Mouse (Mus musculus) cerebellum, adult 11-12 months (tissue): ENCODE data around the gene Vps53.

Experiments used
- DNase-seq: peaks from one replicate; pipeline ENCODE4 v3.0.0; 2022

The Vps53 gene

GRCm38 (mm10) chr11:76106551-76107496, 72.6 kb downstream of the Vps53 start:
- DNase-seq = no peak

DNA sequence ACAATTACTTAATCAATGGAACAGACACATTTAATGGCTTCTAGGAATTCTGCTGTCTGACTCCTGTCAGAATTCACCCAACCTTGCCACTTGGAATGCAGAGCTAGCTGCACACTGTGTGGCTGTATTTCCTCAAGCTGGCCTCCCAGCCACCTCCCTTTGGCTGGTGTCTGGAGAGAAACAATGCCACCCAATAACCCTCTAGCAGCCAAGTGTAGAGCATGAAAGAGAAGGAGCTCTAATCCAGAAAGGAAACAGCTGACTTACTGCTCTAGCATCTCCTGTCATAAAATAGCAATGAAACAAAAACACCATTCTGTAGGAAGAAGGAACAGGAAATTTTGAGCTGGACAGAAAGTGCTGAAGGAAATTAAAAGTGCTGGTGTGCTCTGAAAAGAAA, 78.3 kb downstream of the Vps53 start:
- no peak for DNase-seq

GRCm38 (mm10) chr11:76099193-76099975, 80.1 kb downstream of the Vps53 start:
- no peak for DNase-seq

- DNase-seq = no peak
Measured at GRCm38 (mm10) chr11:76093610-76094009, 85.8 kb downstream of the Vps53 start.

DNA sequence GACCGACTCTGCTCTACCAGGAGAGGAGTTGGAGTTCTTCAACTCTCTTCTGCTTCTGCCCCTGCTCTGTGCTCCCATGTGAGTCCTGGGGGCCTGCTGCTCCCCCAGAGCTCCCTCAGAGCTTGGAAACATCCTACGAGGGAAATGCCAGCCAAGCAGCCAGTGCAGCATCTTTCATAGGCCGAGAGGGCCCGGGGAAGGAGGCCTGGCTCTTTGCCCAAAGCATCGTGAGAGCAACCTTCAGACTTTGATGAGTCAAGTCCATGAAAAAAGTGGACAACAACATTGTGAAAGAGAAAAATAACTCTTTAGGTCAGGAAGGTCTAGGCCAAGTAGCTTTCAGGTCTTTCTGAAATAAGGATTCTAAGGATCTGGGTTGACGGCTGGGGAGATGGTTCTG, 89.7 kb downstream of the Vps53 start:
- no peak for DNase-seq

DNA sequence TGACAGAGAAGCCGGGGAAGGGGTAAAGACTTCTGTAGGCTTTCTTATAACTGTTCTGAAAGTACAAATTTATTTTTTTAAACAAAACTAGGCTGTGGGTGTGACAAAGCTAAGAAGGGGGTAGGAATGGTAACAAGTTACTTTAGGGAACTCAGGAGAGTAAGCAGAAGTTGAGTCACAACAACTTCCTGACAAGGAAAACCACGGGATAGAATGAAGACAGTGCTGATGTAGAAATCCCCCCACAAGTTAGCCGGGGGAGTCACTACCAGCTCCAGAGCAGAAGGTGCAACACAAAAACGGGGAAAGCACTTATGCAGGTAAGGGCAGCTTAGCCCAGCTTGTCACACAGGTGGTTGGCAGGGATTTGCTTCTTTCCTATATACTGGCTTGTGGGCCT, 90.9 kb downstream of the Vps53 start:
- no peak for DNase-seq

GRCm38 (mm10) chr11:76085898-76086591, 93.4 kb downstream of the Vps53 start:
- no peak for DNase-seq

GRCm38 (mm10) chr11:76084943-76085342, 94.5 kb downstream of the Vps53 start:
- no peak for DNase-seq

GRCm38 (mm10) chr11:76083941-76084367, 95.5 kb downstream of the Vps53 start:
- no peak for DNase-seq

GRCm38 (mm10) chr11:76081048-76081640, 98.3 kb downstream of the Vps53 start:
- no peak for DNase-seq

- DNase-seq = no peak
Measured at GRCm38 (mm10) chr11:76080293-76080692, 99.2 kb downstream of the Vps53 start.

- no peak for DNase-seq
Measured at GRCm38 (mm10) chr11:76077341-76077740, 102.1 kb downstream of the Vps53 start.

DNA sequence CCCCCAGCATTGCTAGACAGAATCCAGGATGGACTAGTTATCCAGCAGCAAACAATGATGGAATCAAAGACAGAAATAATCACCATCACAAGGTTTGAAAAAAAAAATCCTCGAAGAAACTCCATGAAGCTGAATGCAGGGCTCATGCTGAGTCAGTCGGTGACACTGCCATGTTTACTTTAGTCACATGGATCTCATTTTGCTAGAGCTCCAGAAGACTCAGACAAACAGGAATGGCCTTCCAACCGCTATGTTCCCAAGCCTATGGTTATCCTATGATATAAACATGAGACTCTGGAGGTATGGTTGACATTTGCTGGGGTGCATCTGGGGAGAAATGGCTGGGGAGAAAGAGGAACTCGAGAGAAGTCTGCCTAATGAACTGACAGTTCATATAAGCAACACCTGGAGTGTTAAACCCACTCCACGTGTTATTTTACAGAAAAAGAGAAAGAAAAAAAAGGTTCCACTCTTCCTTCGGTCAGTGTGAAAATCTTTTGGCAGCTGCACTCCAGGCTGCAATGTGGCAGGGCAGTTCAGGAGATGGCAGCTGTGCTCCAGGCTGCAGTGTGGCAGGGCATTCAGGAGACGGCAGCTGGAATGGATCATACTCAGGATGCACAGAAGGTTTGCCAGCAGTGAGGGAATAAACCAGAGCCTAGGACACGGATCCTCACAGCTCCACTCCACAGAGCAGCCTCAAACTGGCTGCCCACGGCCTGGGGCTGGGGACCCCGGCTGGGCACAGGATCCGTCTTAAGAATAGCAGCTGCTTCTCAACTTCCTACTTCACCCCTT, 105.0 kb downstream of the Vps53 start:
- DNase-seq = no peak

GRCm38 (mm10) chr11:76069816-76070215, 109.6 kb downstream of the Vps53 start:
- DNase-seq = no peak

DNA sequence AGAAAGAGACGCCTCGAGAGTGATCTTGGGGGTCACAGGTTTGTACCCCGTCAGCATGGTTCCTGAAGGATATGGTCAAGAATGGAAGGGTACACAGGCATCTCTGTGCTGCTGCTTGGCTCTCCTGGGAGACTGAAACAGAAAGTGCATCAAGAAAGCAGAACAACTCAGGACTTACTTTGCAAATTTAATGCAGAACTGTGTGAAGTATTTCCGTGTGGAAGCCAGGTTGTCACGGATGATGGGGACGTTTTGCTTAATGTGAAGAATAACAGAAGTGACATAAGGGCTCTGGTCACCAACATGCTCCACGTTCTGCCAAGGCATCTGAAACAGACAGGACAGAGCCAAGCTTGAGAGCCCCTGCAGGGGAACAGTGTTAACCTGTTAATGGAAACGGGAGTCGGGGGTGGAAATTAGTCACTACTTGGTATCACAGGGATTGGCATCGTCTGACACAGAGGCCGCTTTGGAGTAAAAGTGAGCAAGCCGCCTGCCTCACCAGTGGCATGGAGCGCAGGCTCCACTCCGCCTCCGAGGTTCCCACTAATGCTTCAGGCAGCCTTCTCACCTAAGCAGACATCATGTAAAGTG, 112.8 kb downstream of the Vps53 start:
- DNase-seq = peak; percentile 48

DNA sequence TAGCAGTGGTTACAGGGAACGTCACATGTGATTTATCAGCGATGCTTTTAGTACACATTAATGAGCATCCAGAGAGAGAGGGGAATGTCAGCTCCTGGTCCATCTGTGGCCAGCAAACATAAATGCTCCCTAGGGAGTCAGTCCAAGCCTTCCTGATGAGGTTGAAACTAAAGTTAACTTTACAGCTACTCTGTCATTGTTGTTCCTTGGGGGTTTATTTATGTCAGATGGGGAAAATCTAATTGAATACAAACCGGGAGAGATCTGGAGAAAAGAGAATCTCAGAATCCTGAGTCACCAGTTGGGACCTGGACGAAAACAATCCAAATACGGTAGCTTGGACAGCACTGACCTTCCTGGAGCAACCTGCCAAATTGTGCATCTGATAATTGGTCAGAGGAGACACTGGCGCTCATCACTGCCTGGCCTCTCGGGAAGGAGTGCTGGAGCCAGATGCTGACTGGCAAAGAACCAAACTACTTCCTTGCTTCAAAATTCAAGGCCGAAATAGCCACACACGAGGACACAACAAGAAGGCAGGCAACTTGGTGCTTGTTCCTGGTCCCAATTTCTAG, 113.8 kb downstream of the Vps53 start:
- DNase-seq = peak; percentile 68

- no peak for DNase-seq
Measured at GRCm38 (mm10) chr11:76064411-76064810, 115.0 kb downstream of the Vps53 start.

GRCm38 (mm10) chr11:76060906-76061305, 118.5 kb downstream of the Vps53 start:
- no peak for DNase-seq

DNA sequence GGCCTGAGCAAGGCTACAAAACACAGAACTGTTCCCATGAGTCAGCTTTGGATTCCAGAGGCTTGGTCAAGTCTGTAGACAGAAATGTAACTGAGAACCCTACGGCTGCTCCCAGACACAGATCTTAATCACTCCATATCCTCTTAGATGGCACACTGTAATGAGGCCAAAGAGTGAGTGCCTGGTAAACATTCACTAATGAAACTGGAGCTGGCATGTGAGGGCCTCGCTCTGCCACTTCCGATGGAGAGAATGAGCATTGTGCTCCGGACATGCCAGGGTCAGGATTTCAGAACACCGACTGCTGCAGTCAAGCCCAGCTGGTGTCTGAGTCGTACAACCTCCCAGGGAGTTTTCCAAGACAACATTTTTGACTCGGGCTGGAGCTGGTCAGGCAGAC, 119.5 kb downstream of the Vps53 start:
- no peak for DNase-seq

- no peak for DNase-seq
Measured at GRCm38 (mm10) chr11:76056487-76056886, 123.0 kb downstream of the Vps53 start.

DNA sequence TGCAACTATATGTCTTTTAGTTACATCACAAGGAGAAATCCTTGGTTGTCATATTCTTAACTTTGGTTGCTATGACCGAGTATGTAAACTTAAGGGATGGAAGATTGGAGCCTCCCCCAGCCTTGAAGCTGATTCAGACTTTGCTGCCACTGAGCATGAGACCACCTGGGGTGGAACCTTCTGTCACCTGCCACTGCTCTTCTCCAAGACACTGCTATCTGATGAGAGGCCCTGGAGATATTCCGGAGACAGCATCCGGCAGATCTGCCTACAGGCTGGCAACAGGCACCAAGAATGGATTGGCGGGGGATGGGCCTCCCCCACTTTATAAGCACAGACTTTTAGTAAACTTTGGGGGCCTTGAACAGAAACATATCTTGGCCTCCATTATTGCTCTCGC, 127.0 kb downstream of the Vps53 start:
- DNase-seq = peak; percentile 88
